Mouse (Mus musculus) cortical plate, adult 2 months (tissue): ENCODE measurements around the gene Ltk.

Source experiments
- CTCF ChIP-seq: fragments of 200-500 bp; IDR thresholded peaks from 2 replicates; pipeline ENCODE4 v1.5.1; 2011; ENCODE audit warnings: mild to moderate bottlenecking, control low read depth, low read length; ENCODE audit not compliant: insufficient read depth; ENCODE audit errors: extremely low read depth
- POLR2A ChIP-seq: fragments of 200-500 bp; IDR thresholded peaks from 2 replicates; pipeline ENCODE4 v1.6.1; 2011; ENCODE audit warnings: mild to moderate bottlenecking, low read length, control low read depth; ENCODE audit not compliant: insufficient read depth; ENCODE audit errors: extremely low read depth

DNA sequence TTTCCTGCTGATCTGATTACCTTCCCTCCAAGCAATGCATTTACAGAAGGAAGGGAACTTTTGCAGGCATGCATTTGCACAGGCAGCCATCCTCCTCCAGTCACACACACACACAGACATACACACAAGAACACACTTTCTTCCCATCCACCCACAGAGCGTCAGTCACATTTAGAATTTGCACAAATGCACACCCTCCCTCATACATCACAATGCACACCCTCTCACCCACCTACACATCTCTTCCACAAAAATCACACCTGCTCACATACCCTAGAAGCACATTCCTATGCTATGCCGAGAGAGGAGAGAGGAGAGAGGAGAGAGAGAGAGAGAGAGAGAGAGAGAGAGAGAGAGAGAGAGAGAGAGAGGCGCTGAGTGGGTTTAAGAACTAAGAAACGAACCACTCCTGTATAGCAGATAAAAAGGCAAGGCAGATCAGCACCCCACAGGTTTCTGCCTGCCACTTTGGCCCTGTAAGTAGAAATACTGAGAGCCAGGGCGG lies 37.1 kb upstream of the Ltk start, which contains the start of gene Tyro3:
- TF ChIP-seq POLR2A (no peak), CTCF (no peak)
